Mouse (Mus musculus): Measurements from ENCODE around the gene Fam166b. TPM values are rescaled to one million over a fixed set of nuclear protein-coding genes. Genes with fewer than 3 reads are reported as not detected.

The Fam166b gene
- polyA plus RNA-seq, 1 experiment from 2014 or later: 2.3 TPM

DNA sequence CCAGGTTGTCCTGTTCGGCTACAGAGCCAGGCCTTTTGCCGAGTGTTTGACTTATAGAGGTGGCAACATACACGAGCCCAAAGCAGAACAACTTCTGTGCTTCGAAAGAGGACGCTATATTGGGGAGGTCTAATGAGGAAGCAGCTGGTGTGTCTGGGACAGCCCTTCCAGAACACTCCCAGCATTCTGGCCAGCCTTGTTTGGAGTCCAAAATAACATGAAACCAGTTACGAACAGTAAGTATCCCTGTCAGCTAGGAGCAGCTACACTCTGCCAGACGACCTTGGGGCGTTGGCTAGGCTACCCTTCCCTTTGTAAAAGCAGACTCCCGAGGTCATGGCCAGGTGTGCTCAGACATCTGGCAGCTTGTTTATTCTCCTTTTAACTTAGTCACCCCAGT lies 26.7 kb downstream of the Fam166b start:
- H3K9me3 ChIP-seq (replicated peaks; ENCODE audit: control insufficient read depth, low read length, poor library complexity, severe bottlenecking): no peaks in the 10 kb centered on the region
- H3K4me3 ChIP-seq (ENCODE audit: low read depth, low read length): no peak overlapping the region
- H3K27ac ChIP-seq (ENCODE audit: low read length): no peak overlapping the region
- 90% methylated on average over 9 of the region's 9 CpGs for WGBS
- H3K9ac ChIP-seq (ENCODE audit: low read depth, low read length): no peak overlapping the region
- H3K36me3 ChIP-seq (ENCODE audit: control insufficient read depth, insufficient read depth, low read length): no peaks in the 10 kb centered on the region
- peaks cover 24% of the 10 kb centered on the region for H3K4me1 ChIP-seq (ENCODE audit: control insufficient read depth, insufficient read depth, low read length)
- H3K4me2 ChIP-seq (ENCODE audit: low read length): no peak overlapping the region
- no peaks in the 10 kb centered on the region for H3K27me3 ChIP-seq (ENCODE audit: control insufficient read depth, insufficient read depth, low read depth, low read length)
- ATAC-seq: no peak

DNA sequence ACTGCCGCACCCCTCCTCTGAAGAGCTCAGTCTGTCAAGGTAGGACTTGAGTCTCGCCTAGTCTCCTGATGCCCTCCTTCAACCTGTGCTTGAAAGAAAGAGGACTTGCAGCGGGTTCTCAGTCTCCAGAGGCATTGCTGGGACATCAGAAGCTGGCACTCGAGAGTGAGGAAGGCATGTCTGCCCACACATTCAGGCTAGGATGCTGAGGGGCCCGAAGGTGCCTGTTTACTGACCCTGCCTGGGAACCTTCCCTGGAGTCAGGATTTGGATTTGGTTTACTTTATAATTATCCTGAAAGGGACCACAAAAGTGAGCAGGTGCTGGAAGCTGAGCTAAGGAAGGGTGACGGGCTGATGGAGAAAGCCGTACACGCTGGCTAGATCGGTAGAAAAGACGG lies 27.4 kb downstream of the Fam166b start:
- Histone ChIP-seq H3K9ac (ENCODE audit: low read depth, low read length) (no peak overlapping the region), H3K27me3 (ENCODE audit: control insufficient read depth, insufficient read depth, low read depth, low read length) (no peaks in the 10 kb centered on the region), H3K4me2 (ENCODE audit: low read length) (no peak overlapping the region), H3K36me3 (ENCODE audit: control insufficient read depth, insufficient read depth, low read length) (no peaks in the 10 kb centered on the region), H3K27ac (ENCODE audit: low read length) (no peak overlapping the region), H3K4me1 (ENCODE audit: control insufficient read depth, insufficient read depth, low read length) (peaks cover 24% of the 10 kb centered on the region), H3K4me3 (ENCODE audit: low read depth, low read length) (no peak overlapping the region), H3K9me3 (replicated peaks; ENCODE audit: control insufficient read depth, low read length, poor library complexity, severe bottlenecking) (no peaks in the 10 kb centered on the region)
- no peak for ATAC-seq
- WGBS: 85% methylated on average over 10 of the region's 10 CpGs

DNA sequence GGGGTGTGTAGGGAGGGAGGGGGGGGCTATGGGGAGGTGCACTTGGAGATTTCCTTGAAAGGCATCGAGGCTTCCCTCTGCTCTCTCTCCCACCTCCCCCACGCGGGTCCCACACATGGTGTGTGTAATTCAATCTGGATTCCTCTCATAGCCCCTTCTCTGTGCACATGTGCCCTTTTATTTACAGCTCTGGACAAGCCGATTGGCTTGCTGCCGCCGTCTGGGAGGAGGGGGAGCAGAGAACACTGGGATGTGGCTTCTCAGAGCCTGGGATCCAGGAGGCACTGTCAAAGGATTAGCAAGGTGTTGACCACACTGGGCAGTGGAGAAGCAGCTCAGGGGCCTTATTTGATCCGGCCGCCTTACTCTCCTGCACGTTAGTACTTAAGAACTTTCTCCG lies 28.0 kb downstream of the Fam166b start:
- H3K36me3 ChIP-seq (ENCODE audit: control insufficient read depth, insufficient read depth, low read length): peaks cover under 1% of the 10 kb centered on the region; the same call in 1 of the 2 replicates
- no peak overlapping the region for H3K4me3 ChIP-seq (ENCODE audit: low read depth, low read length)
- H3K4me1 ChIP-seq (ENCODE audit: control insufficient read depth, insufficient read depth, low read length): peaks cover 23% of the 10 kb centered on the region
- H3K4me2 ChIP-seq (ENCODE audit: low read length): no peak overlapping the region
- no peak overlapping the region for H3K9ac ChIP-seq (ENCODE audit: low read depth, low read length)
- no peaks in the 10 kb centered on the region for H3K9me3 ChIP-seq (replicated peaks; ENCODE audit: control insufficient read depth, low read length, poor library complexity, severe bottlenecking)
- H3K27ac ChIP-seq (ENCODE audit: low read length): no peak overlapping the region
- no peak for ATAC-seq
- WGBS: 18% methylated on average over 10 of the region's 10 CpGs
- H3K27me3 ChIP-seq (ENCODE audit: control insufficient read depth, insufficient read depth, low read depth, low read length): no peaks in the 10 kb centered on the region

DNA sequence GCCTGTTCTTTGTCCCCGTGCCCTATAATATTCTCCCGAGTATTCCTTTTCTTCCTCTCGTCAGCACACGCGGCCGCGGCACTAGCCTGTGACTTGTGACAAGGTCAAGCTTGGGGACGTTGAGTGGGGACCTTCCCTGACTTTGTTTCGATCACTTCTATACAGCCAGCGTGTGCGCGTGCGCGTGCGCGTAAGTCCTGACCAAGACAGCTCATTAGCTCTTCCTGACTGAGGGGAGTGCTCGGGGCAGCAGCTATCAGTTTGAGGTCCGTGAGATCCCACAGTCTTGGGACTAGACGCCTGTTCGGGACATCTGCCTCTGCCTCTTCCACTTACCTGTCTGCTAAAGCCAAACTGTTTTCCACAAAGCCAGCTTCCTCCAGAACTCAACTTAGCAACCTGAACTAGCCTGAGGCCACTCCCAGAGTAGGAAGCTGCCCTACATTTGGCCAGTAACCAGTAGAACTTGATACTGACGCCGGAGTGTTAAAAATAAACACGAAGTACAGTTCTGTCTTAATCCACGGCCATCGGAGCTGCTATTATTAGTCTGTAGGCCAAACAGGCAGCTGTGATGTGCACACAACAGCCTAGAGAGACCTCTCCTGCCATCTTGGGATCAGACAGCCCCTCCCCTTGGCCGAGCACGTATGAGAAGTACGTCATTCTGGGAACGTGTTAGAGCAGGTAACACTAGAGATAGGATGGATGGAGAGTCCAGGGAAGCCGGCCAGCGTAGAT lies 29.4 kb downstream of the Fam166b start:
- H3K9me3 ChIP-seq (replicated peaks; ENCODE audit: control insufficient read depth, low read length, poor library complexity, severe bottlenecking): no peaks in the 10 kb centered on the region
- no peak for ATAC-seq
- no peak overlapping the region for H3K4me3 ChIP-seq (ENCODE audit: low read depth, low read length)
- no peaks in the 10 kb centered on the region for H3K27me3 ChIP-seq (ENCODE audit: control insufficient read depth, insufficient read depth, low read depth, low read length)
- H3K27ac ChIP-seq (ENCODE audit: low read length): no peak overlapping the region
- H3K36me3 ChIP-seq (ENCODE audit: control insufficient read depth, insufficient read depth, low read length): peaks cover 2% of the 10 kb centered on the region; the same call in 1 of the 2 replicates
- peaks cover 16% of the 10 kb centered on the region for H3K4me1 ChIP-seq (ENCODE audit: control insufficient read depth, insufficient read depth, low read length)
- no peak overlapping the region for H3K4me2 ChIP-seq (ENCODE audit: low read length)
- H3K9ac ChIP-seq (ENCODE audit: low read depth, low read length): no peak overlapping the region; the same call in 1 of the 2 replicates
- 78% methylated on average over 31 of the region's 31 CpGs for whole genome bisulfite sequencing

DNA sequence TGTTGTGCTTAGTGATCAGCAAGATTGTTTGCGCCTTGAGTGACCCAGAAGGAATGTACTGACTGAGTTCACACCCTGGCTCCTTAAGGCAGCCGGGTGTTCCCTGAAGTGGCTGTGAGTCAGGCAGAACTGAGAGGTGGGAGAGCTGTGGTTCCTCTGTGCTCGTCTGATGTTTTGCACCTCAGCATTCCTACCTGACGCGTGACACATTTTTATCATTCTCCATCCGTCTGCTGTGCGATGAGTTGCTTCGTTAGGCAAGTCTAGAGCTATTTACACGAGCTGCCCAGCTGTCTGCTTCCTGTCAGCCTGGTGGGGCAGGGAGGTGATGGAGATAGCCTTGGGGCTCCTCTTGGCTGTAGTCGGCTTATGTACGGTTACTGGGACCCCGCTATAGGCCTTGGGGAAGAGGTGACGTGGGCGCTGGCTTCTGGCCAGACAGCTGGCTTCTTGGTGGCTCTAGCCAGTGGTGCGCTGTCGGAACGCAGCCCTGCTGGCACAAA lies 30.1 kb downstream of the Fam166b start:
- H3K4me3 ChIP-seq (ENCODE audit: low read depth, low read length): no peak overlapping the region
- no peaks in the 10 kb centered on the region for H3K27me3 ChIP-seq (ENCODE audit: control insufficient read depth, insufficient read depth, low read depth, low read length)
- no peak for ATAC-seq
- H3K4me2 ChIP-seq (ENCODE audit: low read length): peak overlapping the region; percentile 19; the same call in 1 of the 2 replicates
- WGBS: 53% methylated on average over 17 of the region's 17 CpGs
- H3K36me3 ChIP-seq (ENCODE audit: control insufficient read depth, insufficient read depth, low read length): peaks cover 2% of the 10 kb centered on the region; the same call in 1 of the 2 replicates
- H3K4me1 ChIP-seq (ENCODE audit: control insufficient read depth, insufficient read depth, low read length): peaks cover 16% of the 10 kb centered on the region
- peak overlapping the region; percentile 34; the same call in 1 of the 2 replicates for H3K27ac ChIP-seq (ENCODE audit: low read length)
- H3K9me3 ChIP-seq (replicated peaks; ENCODE audit: control insufficient read depth, low read length, poor library complexity, severe bottlenecking): no peaks in the 10 kb centered on the region
- H3K9ac ChIP-seq (ENCODE audit: low read depth, low read length): no peak overlapping the region; the same call in 1 of the 2 replicates

DNA sequence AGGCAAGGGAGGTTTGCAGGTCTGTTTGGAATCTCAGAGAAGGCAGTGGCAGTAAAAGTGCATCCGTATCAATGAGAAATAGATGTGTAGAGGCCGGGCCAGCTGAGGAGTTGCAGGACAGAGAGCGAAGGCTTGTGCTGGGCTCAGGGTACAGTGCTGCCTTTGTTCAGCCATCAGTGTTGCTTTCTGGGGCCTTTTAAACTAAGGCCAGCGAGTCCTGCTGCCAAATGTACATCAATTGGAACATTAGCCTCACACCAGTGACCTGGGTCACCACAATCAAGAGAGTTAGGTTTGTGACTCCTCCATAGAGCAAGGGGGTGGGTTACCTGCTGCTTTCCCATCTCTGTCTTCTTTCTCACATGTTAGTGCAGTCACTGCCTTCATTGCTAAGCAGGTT lies 30.9 kb downstream of the Fam166b start:
- Histone ChIP-seq H3K4me1 (ENCODE audit: control insufficient read depth, insufficient read depth, low read length) (peaks cover 16% of the 10 kb centered on the region), H3K27me3 (ENCODE audit: control insufficient read depth, insufficient read depth, low read depth, low read length) (no peaks in the 10 kb centered on the region), H3K4me3 (ENCODE audit: low read depth, low read length) (no peak overlapping the region), H3K36me3 (ENCODE audit: control insufficient read depth, insufficient read depth, low read length) (peaks cover 2% of the 10 kb centered on the region; the same call in 1 of the 2 replicates), H3K9ac (ENCODE audit: low read depth, low read length) (no peak overlapping the region), H3K9me3 (replicated peaks; ENCODE audit: control insufficient read depth, low read length, poor library complexity, severe bottlenecking) (no peaks in the 10 kb centered on the region), H3K27ac (ENCODE audit: low read length) (no peak overlapping the region), H3K4me2 (ENCODE audit: low read length) (no peak overlapping the region)
- WGBS: 65% methylated on average over 4 of the region's 4 CpGs
- no peak for ATAC-seq

DNA sequence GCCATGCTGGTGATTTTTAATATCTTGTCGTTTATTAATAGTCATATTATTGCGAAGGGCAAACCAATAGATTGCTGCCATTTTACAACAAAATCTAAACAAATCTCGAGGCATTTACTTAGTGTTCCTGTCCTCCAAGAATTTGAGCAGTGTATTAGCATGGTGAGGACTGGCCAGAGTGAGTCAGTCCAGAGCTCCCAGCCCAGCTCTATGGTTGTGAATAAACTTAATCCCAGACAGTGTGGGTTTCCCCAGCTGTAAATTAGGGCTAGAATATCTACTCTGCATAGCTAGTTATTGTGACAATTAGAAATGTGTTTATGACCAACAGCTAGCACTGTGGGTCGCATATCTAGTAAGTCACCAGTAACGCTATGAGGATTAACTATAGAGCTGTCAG lies 32.6 kb downstream of the Fam166b start:
- Histone ChIP-seq H3K4me3 (ENCODE audit: low read depth, low read length) (no peak overlapping the region), H3K4me1 (ENCODE audit: control insufficient read depth, insufficient read depth, low read length) (peaks cover 16% of the 10 kb centered on the region), H3K36me3 (ENCODE audit: control insufficient read depth, insufficient read depth, low read length) (peaks cover 2% of the 10 kb centered on the region; the same call in 1 of the 2 replicates), H3K27ac (ENCODE audit: low read length) (no peak overlapping the region), H3K9ac (ENCODE audit: low read depth, low read length) (no peak overlapping the region), H3K4me2 (ENCODE audit: low read length) (no peak overlapping the region), H3K9me3 (replicated peaks; ENCODE audit: control insufficient read depth, low read length, poor library complexity, severe bottlenecking) (no peaks in the 10 kb centered on the region), H3K27me3 (ENCODE audit: control insufficient read depth, insufficient read depth, low read depth, low read length) (no peaks in the 10 kb centered on the region)
- 86% methylated on average over 5 of the region's 5 CpGs for WGBS
- no peak for ATAC-seq

DNA sequence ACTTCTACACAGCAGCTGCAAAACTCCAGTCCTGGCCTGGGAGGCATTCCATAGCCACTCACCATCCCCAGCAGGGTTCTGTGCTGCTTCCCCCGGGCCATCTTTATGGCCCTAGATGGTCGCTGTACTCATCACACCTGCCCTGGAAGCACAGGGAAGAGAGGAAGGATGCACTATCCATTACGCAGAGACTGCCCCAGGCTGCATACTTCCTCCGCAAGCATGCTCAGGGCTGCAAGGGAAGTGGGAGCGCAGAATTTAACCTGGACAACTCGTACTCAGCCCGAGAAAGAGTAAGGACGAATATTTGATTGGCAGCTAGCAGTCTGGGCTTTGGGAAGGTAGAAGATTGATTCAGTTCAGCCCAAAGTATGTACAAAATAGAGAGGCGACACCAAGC lies 33.1 kb downstream of the Fam166b start:
- no peaks in the 10 kb centered on the region for H3K27me3 ChIP-seq (ENCODE audit: control insufficient read depth, insufficient read depth, low read depth, low read length)
- H3K4me3 ChIP-seq (ENCODE audit: low read depth, low read length): no peak overlapping the region
- no peak for ATAC-seq
- 79% methylated on average over 9 of the region's 9 CpGs for WGBS
- no peak overlapping the region for H3K27ac ChIP-seq (ENCODE audit: low read length)
- peaks cover 16% of the 10 kb centered on the region for H3K4me1 ChIP-seq (ENCODE audit: control insufficient read depth, insufficient read depth, low read length)
- H3K9me3 ChIP-seq (replicated peaks; ENCODE audit: control insufficient read depth, low read length, poor library complexity, severe bottlenecking): no peaks in the 10 kb centered on the region
- no peak overlapping the region for H3K9ac ChIP-seq (ENCODE audit: low read depth, low read length)
- peaks cover 2% of the 10 kb centered on the region; the same call in 1 of the 2 replicates for H3K36me3 ChIP-seq (ENCODE audit: control insufficient read depth, insufficient read depth, low read length)
- no peak overlapping the region for H3K4me2 ChIP-seq (ENCODE audit: low read length)

DNA sequence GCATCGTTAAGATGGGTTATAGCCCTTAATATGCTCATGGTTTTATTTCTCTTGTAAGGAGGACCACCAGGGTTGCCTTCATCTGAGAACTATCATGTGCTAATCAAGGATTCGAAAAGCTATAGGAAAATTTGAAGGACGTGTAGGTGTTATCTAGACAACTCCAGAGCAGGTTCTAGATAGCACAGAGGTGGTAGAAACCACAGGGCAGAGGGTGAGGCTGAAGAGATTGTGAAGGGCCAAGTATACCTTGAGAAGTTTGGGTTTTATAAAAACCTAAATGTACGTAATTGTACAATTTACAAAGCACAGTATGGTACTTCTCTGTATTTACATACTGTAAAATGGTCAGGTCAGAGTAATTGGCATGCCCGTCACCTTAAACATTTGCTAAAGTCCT lies 33.8 kb downstream of the Fam166b start:
- no peak overlapping the region for H3K9ac ChIP-seq (ENCODE audit: low read depth, low read length)
- H3K9me3 ChIP-seq (replicated peaks; ENCODE audit: control insufficient read depth, low read length, poor library complexity, severe bottlenecking): no peaks in the 10 kb centered on the region
- H3K27me3 ChIP-seq (ENCODE audit: control insufficient read depth, insufficient read depth, low read depth, low read length): no peaks in the 10 kb centered on the region
- no peak overlapping the region for H3K4me2 ChIP-seq (ENCODE audit: low read length)
- no peak overlapping the region for H3K27ac ChIP-seq (ENCODE audit: low read length)
- H3K4me3 ChIP-seq (ENCODE audit: low read depth, low read length): no peak overlapping the region
- 93% methylated on average over 5 of the region's 5 CpGs for WGBS
- no peak for ATAC-seq
- peaks cover 2% of the 10 kb centered on the region; the same call in 1 of the 2 replicates for H3K36me3 ChIP-seq (ENCODE audit: control insufficient read depth, insufficient read depth, low read length)
- H3K4me1 ChIP-seq (ENCODE audit: control insufficient read depth, insufficient read depth, low read length): peaks cover 16% of the 10 kb centered on the region

All from midbrain, embryonic 16.5 days (tissue).